Mouse (Mus musculus) liver, postnatal 0 days (tissue): ENCODE measurements at regions not wholly inside any gene's neighbourhood (a gene's known extent, or its start where the extent isn't known, plus 50 kb on each side); places are given as distances from the start of the nearest gene placed in this dataset.

Experiments
- ATAC-seq: fragments of 200-750 bp; cut with Nextera tagmentation; 2 replicates; pipeline ENCODE4 v1.8.0; 2017; ENCODE audit warnings: mild to moderate bottlenecking, moderate library complexity
- DNase-seq: peaks from one replicate; pipeline ENCODE4 v3.0.0-alpha.2; 2016
- H3K27ac ChIP-seq: fragments of 300-500 bp; sonication (generic); 2 replicates; pipeline ENCODE4 v1.5.1; 2014; ENCODE audit warnings: antibody characterized with exemption, moderate library complexity, mild to moderate bottlenecking, low read depth
- H3K27me3 ChIP-seq: fragments of 300-500 bp; sonication (generic); 2 replicates; pipeline ENCODE4 v1.6.1; 2014; ENCODE audit warnings: low read length, control low read depth, mixed read lengths; ENCODE audit not compliant: insufficient read depth
- H3K36me3 ChIP-seq: fragments of 300-500 bp; sonication (generic); replicated peaks from 2 replicates; pipeline ENCODE4 v1.6.1; 2014; ENCODE audit warnings: mild to moderate bottlenecking, control low read depth, low read length, moderate library complexity, mixed read lengths; ENCODE audit not compliant: insufficient read depth
- H3K4me1 ChIP-seq: fragments of 300-500 bp; sonication (generic); 2 replicates; pipeline ENCODE4 v1.6.1; 2014; ENCODE audit warnings: antibody characterized with exemption, mild to moderate bottlenecking, control low read depth; ENCODE audit not compliant: insufficient read depth
- H3K4me2 ChIP-seq: fragments of 300-500 bp; sonication (generic); 2 replicates; pipeline ENCODE4 v1.6.1; 2014; ENCODE audit warnings: low read depth, mild to moderate bottlenecking, low read length, moderate library complexity, mixed read lengths
- H3K4me3 ChIP-seq: fragments of 300-500 bp; sonication (generic); 2 replicates; pipeline ENCODE4 v1.5.1; 2014; ENCODE audit warnings: low read depth, low read length
- H3K9ac ChIP-seq: fragments of 300-500 bp; sonication (generic); replicated peaks from 2 replicates; pipeline ENCODE4 v1.6.1; 2014; ENCODE audit warnings: mild to moderate bottlenecking, moderate library complexity
- H3K9me3 ChIP-seq: fragments of 300-500 bp; sonication (generic); 2 replicates; pipeline ENCODE4 v1.6.1; 2016; ENCODE audit warnings: mild to moderate bottlenecking, control low read depth, low read length, mixed read lengths
- CTCF ChIP-seq: sonication (generic); IDR thresholded peaks from 2 replicates; pipeline ENCODE4 v1.5.1; 2016; ENCODE audit warnings: antibody characterized with exemption, low read depth
- EP300 ChIP-seq: IDR thresholded peaks from 2 replicates; pipeline ENCODE4 v1.6.1; 2016; ENCODE audit warnings: antibody characterized with exemption, low read depth, mild to moderate bottlenecking
- WGBS: fragments of 180-500 bp; shearing (Covaris S2); extraction: QIAGEN DNeasy Blood & Tissue Kit; methylation state at CpG from one replicate; pipeline ENCODE4 v1.1.7; 2014; ENCODE audit not compliant: insufficient replicate concordance; 5-methylcytosine and 5-hydroxymethylcytosine counted together

GRCm38 (mm10) chr6:6335251-6335650, 118.3 kb upstream of the Slc25a13 start:
- H3K27me3 ChIP-seq = no peaks in the 10 kb centered on the region
- 0 out of 2 replicates have a peak, but pooled peaks cover 2% of the 10 kb centered on the region for H3K9me3 ChIP-seq
- no peak overlapping the region for H3K27ac ChIP-seq
- no peaks in the 10 kb centered on the region for H3K4me1 ChIP-seq
- DNase-seq (no peak), ATAC-seq (no peak)
- no peak overlapping the region for H3K4me2 ChIP-seq
- no peak for TF ChIP-seq CTCF
- TF ChIP-seq EP300 = no peak
- no peaks in the 10 kb centered on the region for H3K36me3 ChIP-seq
- WGBS = 84% methylated on average over 8 of the region's 8 CpGs
- no peak overlapping the region for H3K4me3 ChIP-seq
- H3K9ac ChIP-seq = no peak overlapping the region

GRCm38 (mm10) chr6:6330271-6330670, 113.3 kb upstream of the Slc25a13 start:
- Histone ChIP-seq H3K4me1 (no peaks in the 10 kb centered on the region), H3K27me3 (no peaks in the 10 kb centered on the region), H3K36me3 (no peaks in the 10 kb centered on the region), H3K27ac (no peak overlapping the region), H3K9me3 (peaks cover 2% of the 10 kb centered on the region; the same call in 1 of the 2 replicates), H3K9ac (no peak overlapping the region), H3K4me3 (no peak overlapping the region), H3K4me2 (no peak overlapping the region)
- ATAC-seq (no peak), DNase-seq (no peak)
- TF ChIP-seq CTCF = no peak
- TF ChIP-seq EP300 = no peak
- WGBS = 67% methylated on average over 1 of the region's 1 CpGs

- 26% methylated on average over 1 of the region's 1 CpGs for WGBS
- H3K4me1 ChIP-seq = no peaks in the 10 kb centered on the region
- no peak for ATAC-seq
- no peaks in the 10 kb centered on the region for H3K27me3 ChIP-seq
- H3K4me2 ChIP-seq = no peak overlapping the region
- DNase-seq = no peak
- TF ChIP-seq CTCF = no peak
- TF ChIP-seq EP300 = no peak
- H3K36me3 ChIP-seq = no peaks in the 10 kb centered on the region
- no peak overlapping the region for H3K4me3 ChIP-seq
- H3K9me3 ChIP-seq = no peaks in the 10 kb centered on the region; the same call in 1 of the 2 replicates
- no peak overlapping the region for H3K27ac ChIP-seq
- no peak overlapping the region for H3K9ac ChIP-seq
These were observed 108.5 kb upstream of the Slc25a13 start for GRCm38 (mm10) chr6:6325516-6325915.

GRCm38 (mm10) chr6:6316725-6317124, 99.8 kb upstream of the Slc25a13 start:
- Histone ChIP-seq H3K4me1 (no peaks in the 10 kb centered on the region), H3K4me2 (no peak overlapping the region), H3K9me3 (no peaks in the 10 kb centered on the region), H3K9ac (no peak overlapping the region), H3K27ac (no peak overlapping the region), H3K4me3 (no peak overlapping the region), H3K27me3 (no peaks in the 10 kb centered on the region), H3K36me3 (no peaks in the 10 kb centered on the region)
- ATAC-seq (no peak), DNase-seq (no peak)
- 77% methylated on average over 4 of the region's 4 CpGs for WGBS
- TF ChIP-seq EP300 = no peak

- DNase-seq (no peak), ATAC-seq (no peak)
- no peaks in the 10 kb centered on the region for H3K9me3 ChIP-seq
- no peaks in the 10 kb centered on the region for H3K27me3 ChIP-seq
- H3K36me3 ChIP-seq = no peaks in the 10 kb centered on the region
- H3K27ac ChIP-seq = no peak overlapping the region
- H3K4me1 ChIP-seq = no peaks in the 10 kb centered on the region
- no peak overlapping the region for H3K4me3 ChIP-seq
- H3K9ac ChIP-seq = no peak overlapping the region
- WGBS = 73% methylated on average over 6 of the region's 6 CpGs
- H3K4me2 ChIP-seq = no peak overlapping the region
- TF ChIP-seq CTCF (no peak), EP300 (no peak)
These were observed 96.2 kb upstream of the Slc25a13 start for GRCm38 (mm10) chr6:6313171-6313570.

GRCm38 (mm10) chr6:6310213-6310612, 93.2 kb upstream of the Slc25a13 start:
- Histone ChIP-seq H3K36me3 (no peaks in the 10 kb centered on the region), H3K27me3 (no peaks in the 10 kb centered on the region), H3K4me3 (no peak overlapping the region), H3K4me1 (no peaks in the 10 kb centered on the region), H3K27ac (no peak overlapping the region), H3K9ac (no peak overlapping the region), H3K4me2 (no peak overlapping the region), H3K9me3 (no peaks in the 10 kb centered on the region)
- ATAC-seq (no peak), DNase-seq (no peak)
- TF ChIP-seq EP300 (no peak), CTCF (no peak)
- 68% methylated on average over 3 of the region's 3 CpGs for WGBS

GRCm38 (mm10) chr6:6307618-6308017, 90.6 kb upstream of the Slc25a13 start:
- no peak for TF ChIP-seq CTCF
- TF ChIP-seq EP300 = no peak
- Histone ChIP-seq H3K27me3 (no peaks in the 10 kb centered on the region), H3K27ac (no peak overlapping the region)

More at GRCm38 (mm10) chr6:6307618-6308017, 90.6 kb upstream of the Slc25a13 start:
- H3K9me3 ChIP-seq = no peaks in the 10 kb centered on the region
- H3K4me2 ChIP-seq = no peak overlapping the region
- ATAC-seq = no peak
- H3K4me1 ChIP-seq = no peaks in the 10 kb centered on the region
- DNase-seq = no peak
- no peak overlapping the region for H3K4me3 ChIP-seq
- WGBS = 69% methylated on average over 2 of the region's 2 CpGs
- no peaks in the 10 kb centered on the region for H3K36me3 ChIP-seq
- no peak overlapping the region for H3K9ac ChIP-seq
